Mouse (Mus musculus) small intestine, adult 10 weeks (tissue): Measurements from ENCODE around the gene Olfr1132. TPM values are rescaled to one million over a fixed set of nuclear protein-coding genes. Genes with fewer than 3 reads are reported as not detected.

Experiments used
- polyA plus RNA-seq: library from polyadenylated mRNA; stranded (reverse); fragments of 350-450 nt; fragmentation: Illumina TruSeq; extraction: RNeasy Lipid Tissue Mini Kit (QIAGEN cat#74804); gene quantifications from one replicate; pipeline ENCODE4 v1.2.3, GENCODE M21; 2014; ENCODE audit warnings: low replicate concordance

Gene Olfr1132
- polyA plus RNA-seq: not detected

DNA sequence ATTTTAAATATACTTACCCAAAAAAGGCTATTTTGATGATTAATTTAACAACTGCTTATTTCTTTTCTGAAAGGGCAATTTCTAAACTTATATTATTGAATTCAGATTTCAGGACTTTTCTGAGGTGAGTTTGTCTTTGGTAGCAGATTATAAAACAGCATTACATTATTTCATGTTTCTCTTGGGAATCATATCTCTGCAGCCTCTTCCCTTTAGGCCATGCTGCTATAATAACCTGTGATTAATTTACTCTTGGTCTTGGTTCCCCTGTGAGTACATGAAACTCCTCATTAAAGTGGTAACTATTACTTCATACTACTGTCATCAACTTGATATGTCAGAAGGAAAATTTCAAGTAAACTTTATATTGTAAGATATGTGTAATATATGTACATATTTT is at the start of gene Olfr1132:
TSS of gene Olfr1132 (minus strand) at position 101 of the 400 bp plus-strand sequence.

DNA sequence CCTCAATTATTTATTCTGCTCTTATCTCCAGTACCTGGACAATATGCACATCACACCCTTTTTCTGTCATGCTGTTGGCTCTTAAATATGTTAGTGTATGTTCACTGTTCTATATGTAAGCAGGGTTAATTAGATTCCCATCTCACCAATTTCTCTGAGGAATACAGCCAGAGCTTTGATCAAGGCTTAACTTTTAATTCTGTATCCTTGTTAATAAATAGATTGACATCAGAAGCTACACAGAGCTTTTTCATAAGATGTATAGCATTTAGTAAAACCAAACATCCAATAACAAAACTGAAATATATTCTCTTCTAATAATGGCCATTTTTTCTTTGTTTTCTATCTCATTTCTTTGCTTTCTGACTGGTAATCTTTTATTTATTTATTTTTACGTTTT is 36.2 kb upstream of the Olfr1132 start, which contains the start of gene Olfr1135:
TSS of gene Olfr1135 (minus strand) at position 101 of the 400 bp plus-strand sequence.

DNA sequence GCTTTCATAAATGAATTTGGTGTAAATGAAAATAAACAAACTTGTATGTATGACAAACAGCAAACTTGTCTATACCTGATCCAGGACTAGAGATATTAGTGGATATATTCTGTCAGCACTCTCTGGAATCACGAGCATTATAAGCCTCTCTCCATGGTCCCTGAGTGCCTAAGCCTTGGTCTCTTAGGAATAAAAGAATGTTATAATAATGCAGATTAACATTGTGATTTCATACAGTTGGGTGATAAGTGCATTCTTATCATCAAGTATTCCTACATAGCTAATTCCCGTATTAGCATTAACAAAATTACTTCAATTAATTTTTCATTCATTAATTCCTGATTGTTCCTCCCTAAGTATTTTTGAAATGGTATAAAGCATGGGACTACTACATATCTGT is 21.0 kb upstream of the Olfr1132 start, which contains the start of gene Olfr1134:
TSS of gene Olfr1134 (minus strand) at position 101 of the 400 bp plus-strand sequence.

DNA sequence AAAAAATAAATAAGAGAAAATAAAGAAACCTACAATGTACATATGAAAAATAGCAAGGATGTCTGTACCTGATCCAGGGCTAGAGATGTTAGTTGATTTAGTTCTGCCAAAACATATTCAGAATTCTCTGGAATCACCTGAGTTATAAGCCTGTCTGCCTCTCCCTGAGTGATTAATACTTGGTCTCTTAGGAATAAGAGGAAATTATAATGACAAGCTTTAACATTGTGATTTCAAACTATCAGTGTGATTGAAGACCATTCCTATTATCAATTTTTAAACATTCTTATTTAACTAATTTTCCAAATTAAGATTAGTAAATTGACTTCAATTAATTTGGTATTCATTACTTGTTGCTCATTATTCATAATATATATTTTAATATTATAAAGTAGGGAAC is 9.9 kb upstream of the Olfr1132 start, which contains the start of gene Olfr1133:
TSS of gene Olfr1133 (minus strand) at position 101 of the 400 bp plus-strand sequence.

GRCm38 (mm10) chr2:87626804-87627203 is 10.5 kb downstream of the Olfr1132 start, which contains the start of gene Olfr1131:
TSS of gene Olfr1131 (plus strand) at chr2:87627104.

DNA sequence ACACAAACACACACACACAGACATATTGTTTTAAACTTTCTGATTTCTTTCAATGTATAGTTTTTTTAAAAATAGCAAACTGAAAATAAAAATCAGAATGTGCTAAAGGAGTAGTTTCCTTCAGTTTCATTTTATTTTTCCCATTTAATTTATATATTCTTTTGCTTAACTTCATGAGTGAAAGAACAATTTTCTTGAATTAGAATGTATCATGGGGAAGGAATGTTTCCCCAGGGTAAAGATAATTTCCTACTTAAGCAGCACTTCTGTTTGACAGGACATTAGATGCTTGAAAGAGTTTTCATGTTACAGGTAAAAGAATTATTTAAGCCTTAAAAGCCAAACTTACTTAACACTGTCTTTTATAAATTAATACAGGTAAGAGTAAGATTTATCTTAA is 31.4 kb downstream of the Olfr1132 start, which contains the start of gene Olfr1130:
TSS of gene Olfr1130 (plus strand) at position 301 of the 400 bp plus-strand sequence.

Other genes with a start within 250 kb of the Olfr1132 start
- gene Olfr1123, start 220.9 kb downstream of the Olfr1132 start, polyA plus RNA-seq: not detected
- gene Olfr1124, start 207.3 kb downstream of the Olfr1132 start, polyA plus RNA-seq: not detected
- not detected for gene Olfr1126, start 183.6 kb downstream of the Olfr1132 start, polyA plus RNA-seq
- gene Pramel7, start 140.4 kb downstream of the Olfr1132 start, polyA plus RNA-seq: not detected
- not detected for gene Pramel6, start 131.0 kb downstream of the Olfr1132 start, polyA plus RNA-seq
- gene Olfr153, start 105.7 kb downstream of the Olfr1132 start, polyA plus RNA-seq: not detected
- gene Olfr1128, start 92.0 kb downstream of the Olfr1132 start, polyA plus RNA-seq: not detected
- not detected for gene Olfr1129, start 63.6 kb downstream of the Olfr1132 start, polyA plus RNA-seq
- not detected for gene Olfr1130, start 31.3 kb downstream of the Olfr1132 start, polyA plus RNA-seq
- not detected for gene Olfr1131, start 10.4 kb downstream of the Olfr1132 start, polyA plus RNA-seq
- gene Olfr1133, start 9.8 kb upstream of the Olfr1132 start, polyA plus RNA-seq: not detected
- not detected for gene Olfr1134, start 20.9 kb upstream of the Olfr1132 start, polyA plus RNA-seq
- not detected for gene Olfr1135, start 36.1 kb upstream of the Olfr1132 start, polyA plus RNA-seq
- gene Olfr1136, start 56.4 kb upstream of the Olfr1132 start, polyA plus RNA-seq: not detected
- gene Olfr1137, start 75.6 kb upstream of the Olfr1132 start, polyA plus RNA-seq: not detected
- not detected for gene Olfr1138, start 102.4 kb upstream of the Olfr1132 start, polyA plus RNA-seq
- gene Olfr1140, start 106.2 kb upstream of the Olfr1132 start, polyA plus RNA-seq: not detected
- not detected for gene Olfr1141, start 116.5 kb upstream of the Olfr1132 start, polyA plus RNA-seq
- gene Olfr152, start 141.9 kb upstream of the Olfr1132 start, polyA plus RNA-seq: not detected
- gene Olfr1143, start 163.1 kb upstream of the Olfr1132 start, polyA plus RNA-seq: not detected
- gene Olfr1145, start 172.3 kb upstream of the Olfr1132 start, polyA plus RNA-seq: not detected
- not detected for gene Olfr1148, start 193.0 kb upstream of the Olfr1132 start, polyA plus RNA-seq
- gene Olfr1150-ps1, start 206.5 kb upstream of the Olfr1132 start, polyA plus RNA-seq: not detected
- gene Olfr1151, start 218.3 kb upstream of the Olfr1132 start, polyA plus RNA-seq: not detected
- not detected for gene Olfr1152, start 229.0 kb upstream of the Olfr1132 start, polyA plus RNA-seq